Mouse (Mus musculus) heart, embryonic 14.5 days (tissue): ENCODE data around the gene Tcf7l1. TPM values are rescaled to one million over a fixed set of nuclear protein-coding genes. Genes with fewer than 3 reads are reported as not detected.

Source experiments
- ATAC-seq: fragments of 200-750 bp; cut with Nextera tagmentation; 2 replicates; pipeline ENCODE4 v1.8.0; 2017; ENCODE audit warnings: low read depth, moderate TSS enrichment; ENCODE audit not compliant: insufficient number of reproducible peaks, insufficient read depth, low FRiP score
- H3K27ac ChIP-seq, 2 experiments: fragments of 200-500 bp in 1 of 2; fragments of 300-500 bp in 1 of 2; sonication (generic) in 1 of 2; replicated peaks in 1 of 2; 2 replicates each; pipeline ENCODE4 v1.5.1; 2012 to 2014; ENCODE audit warnings: low read depth in 2 of 2, low read length in 2 of 2, control low read depth in 1 of 2, mild to moderate bottlenecking in 1 of 2, mixed read lengths in 1 of 2; ENCODE audit not compliant: control insufficient read depth in 1 of 2, insufficient read depth in 1 of 2
- H3K27me3 ChIP-seq: fragments of 300-500 bp; sonication (generic); 2 replicates; pipeline ENCODE4 v1.6.1; 2014; ENCODE audit warnings: mild to moderate bottlenecking, low read length, control low read depth; ENCODE audit not compliant: control insufficient read depth, insufficient read depth
- H3K36me3 ChIP-seq: fragments of 300-500 bp; sonication (generic); 2 replicates; pipeline ENCODE4 v1.6.1; 2014; ENCODE audit warnings: mild to moderate bottlenecking, control low read depth, low read length, mixed read lengths; ENCODE audit not compliant: control insufficient read depth, insufficient read depth
- H3K4me1 ChIP-seq, 2 experiments: fragments of 200-500 bp in 1 of 2; fragments of 300-500 bp in 1 of 2; sonication (generic) in 1 of 2; 2 replicates each; pipeline ENCODE4 v1.6.1; 2012 to 2014; ENCODE audit warnings: low read length in 2 of 2, control low read depth in 1 of 2, mixed read lengths in 1 of 2; ENCODE audit not compliant: control insufficient read depth in 2 of 2, insufficient read depth in 2 of 2
- H3K4me2 ChIP-seq: fragments of 300-500 bp; sonication (generic); 2 replicates; pipeline ENCODE4 v1.6.1; 2014; ENCODE audit warnings: mild to moderate bottlenecking, low read length
- H3K4me3 ChIP-seq, 2 experiments: fragments of 200-500 bp in 1 of 2; fragments of 300-500 bp in 1 of 2; sonication (generic) in 1 of 2; 2 replicates each; pipeline ENCODE4 v1.5.1; 2012 to 2014; ENCODE audit warnings: low read length in 2 of 2, mild to moderate bottlenecking in 2 of 2, control low read depth in 1 of 2, low read depth in 1 of 2, moderate library complexity in 1 of 2; ENCODE audit not compliant: control insufficient read depth in 1 of 2, insufficient read depth in 1 of 2
- H3K9ac ChIP-seq: fragments of 300-500 bp; sonication (generic); 2 replicates; pipeline ENCODE4 v1.6.1; 2014; ENCODE audit warnings: mild to moderate bottlenecking, low read length
- H3K9me3 ChIP-seq: fragments of 300-500 bp; sonication (generic); 2 replicates; pipeline ENCODE4 v1.6.1; 2016; ENCODE audit warnings: low read length, control low read depth; ENCODE audit not compliant: control insufficient read depth
- WGBS: fragments of 180-500 bp; shearing (Covaris S2); extraction: QIAGEN DNeasy Blood & Tissue Kit; methylation state at CpG from one replicate; pipeline ENCODE4 v1.1.7; 2014; 5-methylcytosine and 5-hydroxymethylcytosine counted together
- polyA plus RNA-seq: library from polyadenylated mRNA; unstranded; fragments of >200 nt; fragmentation: Nextera tagmentation; extraction: Ambion mirVana; gene quantifications from 2 replicates; pipeline ENCODE4 v1.2.1, GENCODE M21; 2014

The Tcf7l1 gene
- polyA plus RNA-seq, 1 experiment from 2014 or later = 17.4 TPM

GRCm38 (mm10) chr6:72663000-72663399 is 126.1 kb downstream of the Tcf7l1 start:
- peak; percentile 44 for ATAC-seq
- H3K4me2 ChIP-seq = no peak overlapping the region
- H3K27ac ChIP-seq = peak overlapping the region; percentile 54 to 56
- H3K4me1 ChIP-seq = peaks cover 32 to 50% of the 10 kb centered on the region in 2 experiments
- H3K4me3 ChIP-seq = no peak overlapping the region
- 0% methylated on average over 1 of the region's 1 CpGs for WGBS
- H3K36me3 ChIP-seq = no peaks in the 10 kb centered on the region
- no peak overlapping the region; the same call in 1 of the 2 replicates for H3K9ac ChIP-seq
- H3K9me3 ChIP-seq = no peaks in the 10 kb centered on the region
- H3K27me3 ChIP-seq = no peaks in the 10 kb centered on the region

- Histone ChIP-seq H3K9me3 (no peaks in the 10 kb centered on the region), H3K27ac (peak overlapping the region in 1 of 2 experiments; percentile 50; a peak in 3 of 4 replicates), H3K27me3 (no peaks in the 10 kb centered on the region), H3K4me1 (peaks cover 39 to 55% of the 10 kb centered on the region in 2 experiments), H3K36me3 (no peaks in the 10 kb centered on the region), H3K9ac (no peak overlapping the region), H3K4me3 (no peak overlapping the region), H3K4me2 (no peak overlapping the region)
- no peak for ATAC-seq
- WGBS = 73% methylated on average over 6 of the region's 6 CpGs
These were observed 128.7 kb downstream of the Tcf7l1 start for GRCm38 (mm10) chr6:72660391-72660720.

DNA sequence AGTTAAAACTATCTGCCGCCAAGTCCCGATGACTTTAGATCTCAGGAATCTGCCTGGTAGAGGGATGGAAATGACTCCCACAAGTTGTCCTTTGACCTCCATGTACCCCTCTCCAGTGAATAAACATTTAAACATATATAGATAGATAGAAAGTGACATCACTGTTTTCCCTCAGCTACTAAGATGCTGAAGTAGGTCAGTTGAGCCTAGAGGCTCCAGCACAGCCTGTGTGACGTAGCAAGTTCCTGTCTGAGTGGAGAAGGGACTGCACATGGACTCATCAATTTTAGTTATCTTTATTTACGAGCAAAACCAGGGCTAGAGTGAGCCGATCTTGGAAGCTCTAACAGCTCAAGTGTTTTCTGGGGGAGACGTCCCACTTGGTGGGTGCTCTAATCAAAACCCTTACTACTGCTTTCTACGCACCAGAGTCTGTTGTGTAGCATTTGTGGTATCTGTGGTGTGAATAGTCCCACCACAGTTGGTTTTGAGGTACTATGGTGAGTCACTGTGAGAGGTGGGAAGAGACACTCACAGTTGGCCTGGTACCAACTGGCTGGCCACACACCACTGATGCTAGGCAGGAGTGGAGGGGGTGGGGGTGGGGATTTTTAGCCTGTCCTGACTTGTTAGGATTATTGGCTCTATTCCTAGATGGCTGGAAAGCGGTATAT is 129.2 kb downstream of the Tcf7l1 start:
- no peak overlapping the region for H3K4me2 ChIP-seq
- H3K4me3 ChIP-seq = no peak overlapping the region
- ATAC-seq = no peak; the same call in 1 of the 2 replicates
- no peaks in the 10 kb centered on the region for H3K36me3 ChIP-seq
- H3K9ac ChIP-seq = no peak overlapping the region
- 54% methylated on average over 8 of the region's 8 CpGs for WGBS
- H3K9me3 ChIP-seq = no peaks in the 10 kb centered on the region
- H3K27ac ChIP-seq = peak overlapping the region; percentile 50 to 51; a peak in 3 of 4 replicates
- H3K4me1 ChIP-seq = peaks cover 39 to 56% of the 10 kb centered on the region in 2 experiments
- H3K27me3 ChIP-seq = no peaks in the 10 kb centered on the region

- H3K9me3 ChIP-seq = no peaks in the 10 kb centered on the region
- no peaks in the 10 kb centered on the region for H3K36me3 ChIP-seq
- 55% methylated on average over 3 of the region's 3 CpGs for WGBS
- no peak for ATAC-seq
- H3K4me1 ChIP-seq = peaks cover 31 to 43% of the 10 kb centered on the region in 2 experiments
- H3K27me3 ChIP-seq = no peaks in the 10 kb centered on the region
- no peak overlapping the region for H3K27ac ChIP-seq
- no peak overlapping the region for H3K4me2 ChIP-seq
- H3K4me3 ChIP-seq = no peak overlapping the region
- H3K9ac ChIP-seq = no peak overlapping the region
These were observed 131.0 kb downstream of the Tcf7l1 start for GRCm38 (mm10) chr6:72658006-72658405.

- H3K27me3 ChIP-seq = no peaks in the 10 kb centered on the region
- H3K4me1 ChIP-seq = peaks cover 25 to 34% of the 10 kb centered on the region in 2 experiments
- ATAC-seq = no peak
- no peak overlapping the region for H3K9ac ChIP-seq
- no peaks in the 10 kb centered on the region for H3K36me3 ChIP-seq
- H3K9me3 ChIP-seq = no peaks in the 10 kb centered on the region
- WGBS = 83% methylated on average over 7 of the region's 7 CpGs
- no peak overlapping the region for H3K4me3 ChIP-seq
- peak overlapping the region; percentile 82 to 92 for H3K27ac ChIP-seq
- peak overlapping the region; percentile 69; the same call in 1 of the 2 replicates for H3K4me2 ChIP-seq
These were observed 133.0 kb downstream of the Tcf7l1 start for GRCm38 (mm10) chr6:72656053-72656442.

- WGBS = 24% methylated on average over 20 of the region's 20 CpGs
- Histone ChIP-seq H3K4me3 (peak overlapping the region; percentile 35 to 45), H3K27ac (peak overlapping the region; percentile 86 to 92), H3K36me3 (no peaks in the 10 kb centered on the region), H3K9me3 (no peaks in the 10 kb centered on the region), H3K27me3 (no peaks in the 10 kb centered on the region), H3K9ac (peak overlapping the region; percentile 67), H3K4me1 (peaks cover 20 to 28% of the 10 kb centered on the region in 2 experiments), H3K4me2 (peak overlapping the region; percentile 69)
- ATAC-seq = peak; percentile 72
These were observed 133.6 kb downstream of the Tcf7l1 start for GRCm38 (mm10) chr6:72655309-72656052.

- Histone ChIP-seq H3K4me2 (no peak overlapping the region), H3K27me3 (no peaks in the 10 kb centered on the region), H3K36me3 (no peaks in the 10 kb centered on the region), H3K4me3 (no peak overlapping the region), H3K9ac (no peak overlapping the region), H3K27ac (peak overlapping the region; percentile 86 to 92; a peak in 2 of 4 replicates), H3K9me3 (no peaks in the 10 kb centered on the region), H3K4me1 (peaks cover 12 to 17% of the 10 kb centered on the region in 2 experiments)
- WGBS = 94% methylated on average over 6 of the region's 6 CpGs
- ATAC-seq = no peak
These were observed 134.7 kb downstream of the Tcf7l1 start for GRCm38 (mm10) chr6:72654355-72654754.
